Mouse (Mus musculus): ENCODE data around the gene Rbm25.

DNA sequence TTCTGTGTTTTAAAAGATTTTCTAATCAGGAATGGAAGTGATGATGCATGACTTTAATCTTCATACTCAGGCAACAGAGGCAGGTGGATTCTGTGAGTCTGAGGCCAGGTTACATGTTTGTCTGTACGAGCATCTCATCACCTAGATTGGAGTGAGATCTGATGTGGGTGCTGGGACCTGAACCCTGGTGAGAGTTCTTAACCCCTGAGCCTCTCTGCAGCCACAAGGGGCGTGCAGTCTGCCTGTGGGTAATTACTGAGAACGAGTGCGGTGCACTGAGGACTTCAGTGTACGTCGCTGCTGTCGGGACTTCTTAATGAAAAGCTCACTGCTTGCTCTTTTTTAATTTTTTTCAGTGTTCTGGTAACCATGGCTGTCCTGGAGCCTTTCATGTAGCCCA, 70.6 kb downstream of the Rbm25 start:
- TF ChIP-seq POLR2A (IDR thresholded peaks at IDR 0.05; ENCODE audit: insufficient read length, low read depth) (no peak), CEBPB (IDR thresholded peaks at IDR 0.05; ENCODE audit: insufficient read depth, poor library complexity, severe bottlenecking) (no peak), MYOG (IDR thresholded peaks at IDR 0.05; ENCODE audit: control insufficient read depth in 1 of 3, insufficient read depth in 1 of 3, insufficient read length in 2 of 3, low read depth in 2 of 3) (no peak), E2F4 (IDR thresholded peaks at IDR 0.05; ENCODE audit: insufficient read depth) (no peak), TCF12 (IDR thresholded peaks at IDR 0.05; ENCODE audit: insufficient read depth, poor library complexity, severe bottlenecking) (no peak), USF1 (IDR thresholded peaks at IDR 0.05; ENCODE audit: low read depth) (no peak), MAX (IDR thresholded peaks at IDR 0.05; ENCODE audit: low read depth) (no peak), REST (IDR thresholded peaks at IDR 0.05; ENCODE audit: insufficient read depth, insufficient read length) (no peak), MYOD1 (IDR thresholded peaks at IDR 0.05; ENCODE audit: control insufficient read depth in 1 of 3, insufficient read length in 2 of 3, low read depth in 2 of 3) (no peak), POLR2AphosphoS2 (IDR thresholded peaks at IDR 0.05; ENCODE audit: insufficient read length, low read depth) (no peak)

Data from myocyte (in vitro differentiated cells).